Mouse (Mus musculus) layer of hippocampus, postnatal 14 days (tissue): ENCODE measurements around the gene Usp44. TPM values are rescaled to one million over a fixed set of nuclear protein-coding genes. Genes with fewer than 3 reads are reported as not detected.
"Not testable (repeated sequence)": the region's sequence is repeated elsewhere in the genome, so short reads cannot be mapped to it uniquely, and the experiment has no call there.

Source experiments
- DNase-seq, 2 experiments: peaks; one replicate each; pipeline ENCODE4 v3.0.0; 2021 to 2022; ENCODE audit warnings: low spot score in 2 of 2, mixed read lengths in 1 of 2
- long read RNA-seq, 2 experiments: library from polyadenylated mRNA; stranded (forward); transcript quantifications; one replicate each; pipeline ENCODE4 v2.0.0; 2021
- total RNA-seq, 2 experiments: library from RNA; stranded (reverse); gene quantifications; 2 replicates each; pipeline ENCODE4 v1.2.3; 2021

Usp44 gene
- total RNA-seq: not detected
- long read RNA-seq, experiment 1: 0 reads
- long read RNA-seq, experiment 2: 0 reads

DNA sequence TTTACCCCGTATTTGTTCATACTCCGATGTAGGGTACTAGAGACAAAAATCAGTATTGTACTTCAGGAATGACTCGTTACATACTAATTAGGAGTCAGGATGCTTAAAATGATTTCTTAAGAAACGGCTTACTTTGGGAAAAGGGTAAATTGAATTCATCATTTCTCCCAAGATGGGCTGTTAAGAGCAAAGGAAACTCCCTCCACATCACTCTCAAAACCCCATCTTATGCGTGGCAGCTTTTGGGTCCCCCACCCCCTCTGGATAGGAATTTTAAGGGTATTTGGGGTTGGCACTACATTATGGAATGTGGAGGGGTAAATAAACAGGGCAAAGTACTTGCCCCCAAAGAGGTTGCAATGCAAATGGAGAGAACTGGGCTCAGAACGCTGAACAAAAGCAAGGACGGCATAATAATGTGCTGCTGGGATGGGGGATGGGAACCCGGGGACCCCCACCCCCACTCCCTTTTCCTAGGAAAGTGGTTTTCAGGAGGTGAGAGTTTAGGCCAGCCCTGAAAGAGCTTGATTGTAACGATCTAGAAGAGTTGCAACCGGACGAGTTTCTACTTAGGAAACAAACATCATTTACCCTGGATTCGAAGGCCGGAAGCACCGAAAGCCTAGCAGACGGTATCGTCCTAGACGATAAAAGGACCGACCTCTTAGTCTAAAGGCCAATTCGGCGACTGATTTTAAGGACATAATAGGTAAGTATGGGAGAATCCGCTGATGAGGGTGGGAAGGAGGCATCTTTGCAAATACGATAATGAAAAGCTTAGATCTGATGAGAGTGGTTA lies at the start of gene Usp44:
Gene Usp44, plus strand, starts transcription at position 625 of the 799 bp plus-strand sequence.
- no peak for DNase-seq

GRCm38 (mm10) chr10:93783216-93784013 lies 47.9 kb upstream of the Usp44 start:
- DNase-seq: no peak

- no peak for DNase-seq
Observed at GRCm38 (mm10) chr10:93799711-93800362, 31.5 kb upstream of the Usp44 start.

GRCm38 (mm10) chr10:93800363-93800722 lies 31.0 kb upstream of the Usp44 start:
- no peak for DNase-seq

GRCm38 (mm10) chr10:93800895-93801294 lies 30.5 kb upstream of the Usp44 start:
- DNase-seq: peak; percentile 30 to 63

GRCm38 (mm10) chr10:93803199-93803598 lies 28.2 kb upstream of the Usp44 start:
- no peak for DNase-seq

- DNase-seq: not testable (repeated sequence)
Observed at GRCm38 (mm10) chr10:93809438-93809837, 21.9 kb upstream of the Usp44 start.

GRCm38 (mm10) chr10:93810590-93811185 lies 20.7 kb upstream of the Usp44 start:
- DNase-seq: no peak

GRCm38 (mm10) chr10:93812098-93812497 lies 19.3 kb upstream of the Usp44 start:
- DNase-seq: no peak

DNA sequence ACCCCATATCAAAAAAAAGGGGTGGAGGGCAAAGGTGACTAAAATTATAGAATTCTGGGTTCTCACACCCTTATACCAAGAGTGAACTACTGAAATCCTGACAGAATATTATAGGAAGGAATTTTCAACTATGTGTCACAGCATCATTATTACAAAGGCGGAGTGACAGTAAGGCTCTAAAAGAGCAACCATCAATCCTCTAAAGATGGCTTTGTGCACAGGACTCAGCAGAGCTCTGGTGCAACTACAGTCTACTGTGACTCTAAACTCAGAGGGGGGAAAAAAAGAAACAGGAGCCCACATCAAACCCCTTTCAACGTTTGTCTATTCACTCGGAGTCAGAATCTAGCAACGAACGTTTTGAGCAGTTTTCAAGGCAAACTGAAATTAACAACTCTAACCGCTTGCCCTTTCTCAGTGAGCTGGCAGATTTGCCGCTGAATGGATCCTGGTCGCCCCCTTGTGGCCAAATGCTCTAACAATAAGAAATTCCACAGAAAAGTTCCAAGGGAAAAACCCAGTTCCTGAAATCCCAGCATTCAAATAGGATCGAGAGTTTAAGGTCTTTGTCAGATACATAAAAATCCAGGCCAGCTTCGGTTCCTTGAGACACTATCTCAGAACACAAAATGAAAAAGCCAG lies 18.5 kb upstream of the Usp44 start:
- peak; percentile 81 to 87 for DNase-seq

DNA sequence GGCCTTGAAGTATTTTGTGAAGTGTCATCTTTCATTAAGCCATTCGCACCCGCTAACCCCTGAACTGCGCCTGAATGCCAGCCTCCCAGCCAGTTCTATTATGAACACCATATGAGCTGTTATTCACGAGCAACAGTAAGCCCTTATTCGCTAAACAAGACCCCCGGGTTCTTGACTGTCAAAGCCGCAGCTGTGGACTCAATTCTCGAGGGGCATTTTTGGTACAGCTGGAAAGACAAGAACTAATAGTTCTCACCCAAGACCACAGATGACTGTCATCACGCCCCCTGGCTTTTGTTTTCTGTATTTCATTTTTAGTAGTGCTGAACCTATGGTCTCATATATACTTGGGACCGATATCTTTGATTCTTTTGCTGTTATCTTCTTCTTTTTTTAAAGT lies 17.6 kb upstream of the Usp44 start:
- DNase-seq: peak in 1 of 2 experiments; percentile 18

DNA sequence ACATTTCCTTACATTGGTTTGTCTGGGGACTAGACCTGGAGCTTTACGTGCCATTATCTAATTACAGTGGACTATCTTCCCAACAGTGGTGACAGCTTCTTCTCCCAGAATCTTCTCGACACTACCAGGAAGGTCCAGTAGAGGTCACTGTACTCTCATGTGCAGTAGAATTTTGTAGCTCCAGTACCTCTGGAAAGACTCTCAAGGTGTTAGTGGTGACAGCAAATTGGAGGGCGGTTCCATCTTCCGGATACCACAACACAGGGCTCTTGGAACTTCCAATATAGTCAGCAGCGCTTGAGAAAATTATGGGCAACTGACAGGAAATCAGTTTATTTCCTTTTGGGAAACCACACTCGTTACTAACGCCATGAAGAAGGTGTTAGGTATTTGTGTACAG lies 12.7 kb upstream of the Usp44 start:
- DNase-seq: peak; percentile 52 to 55

DNA sequence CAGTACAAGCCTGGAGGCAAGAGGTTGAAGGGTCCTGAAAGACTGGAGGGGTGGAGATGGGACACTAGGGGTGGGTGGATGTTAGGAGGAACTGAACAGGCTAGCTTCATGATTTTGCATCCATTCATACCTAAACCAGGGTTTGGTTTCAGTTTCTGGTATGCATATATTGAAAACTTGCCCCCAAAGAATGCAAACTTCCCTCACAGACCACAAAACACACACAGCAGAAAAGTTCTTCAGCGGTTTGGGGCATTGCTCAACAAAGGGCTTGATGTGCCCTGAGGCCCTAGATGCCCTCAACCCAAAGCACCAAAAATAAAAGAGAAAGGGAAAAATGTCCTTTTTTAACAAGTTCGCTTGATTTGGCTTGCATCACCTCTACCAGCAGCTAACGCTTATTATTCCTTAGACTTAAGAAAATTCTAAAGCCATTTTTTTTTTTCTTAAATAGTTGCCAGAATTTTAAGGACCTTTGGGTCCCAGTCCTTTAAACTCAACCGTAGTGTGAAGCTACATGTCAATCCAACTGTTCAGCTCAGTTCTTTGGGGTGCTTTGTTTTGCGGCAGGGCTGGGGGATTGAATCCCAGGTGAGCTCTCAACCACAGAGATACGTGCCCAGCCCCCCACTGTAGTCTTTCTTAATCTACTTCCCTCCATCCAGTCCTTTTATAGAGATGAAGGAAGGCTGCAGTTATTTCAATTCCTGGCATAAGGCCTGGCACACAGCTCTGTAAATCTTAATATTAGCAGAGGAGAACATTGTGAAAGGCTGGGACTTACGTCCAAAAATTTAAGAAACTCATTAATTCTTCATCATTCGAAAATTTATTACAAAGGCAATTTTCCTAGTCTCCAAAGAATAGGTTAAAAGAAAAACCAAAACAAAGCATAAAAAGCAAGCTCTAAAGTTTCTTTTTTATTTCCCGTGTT lies 1.2 kb upstream of the Usp44 start:
- no peak for DNase-seq

DNA sequence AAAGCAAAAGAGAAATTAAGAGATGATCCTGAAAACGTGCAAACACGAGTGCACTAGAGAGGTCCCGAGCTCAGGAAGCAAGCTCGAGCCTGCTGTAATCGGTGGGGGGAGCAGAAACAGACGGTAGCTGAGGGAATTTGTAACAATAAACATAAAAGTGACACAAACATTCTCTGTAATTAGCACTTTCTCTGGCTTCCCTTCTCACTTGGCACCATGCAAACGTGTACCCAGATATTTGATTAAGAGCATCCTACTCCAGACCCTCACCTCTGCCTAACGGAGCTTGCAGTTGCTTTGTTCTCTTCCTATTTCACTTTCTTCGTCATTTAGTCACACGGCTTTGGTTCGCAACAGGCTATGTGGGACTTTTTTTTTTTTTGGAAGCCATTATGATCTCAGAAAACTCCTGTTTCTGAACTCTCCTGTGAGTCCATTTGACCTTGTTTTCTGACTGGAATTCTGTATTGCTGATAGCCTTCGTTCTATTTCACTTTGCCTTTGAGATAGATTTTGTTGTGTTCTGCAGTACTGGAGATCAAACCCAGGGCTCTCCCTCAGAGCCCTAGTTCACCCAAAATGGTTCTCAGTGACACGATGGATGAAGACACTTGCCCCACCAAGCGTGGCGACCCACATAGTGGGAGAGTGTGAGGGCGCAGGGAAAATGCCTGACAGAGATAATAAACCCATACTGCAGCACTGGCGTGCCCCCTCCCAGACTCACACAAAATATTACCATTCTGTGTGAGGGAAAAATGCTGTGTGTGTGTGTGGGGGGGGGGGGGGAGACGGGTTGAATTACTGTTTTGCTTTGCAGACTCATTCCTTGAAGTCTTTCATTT lies 597 bp downstream of the Usp44 start:
- no peak for DNase-seq

- DNase-seq: no peak
Observed at GRCm38 (mm10) chr10:93832811-93833210, 1.5 kb downstream of the Usp44 start.

GRCm38 (mm10) chr10:93833370-93833698 lies 2.0 kb downstream of the Usp44 start:
- DNase-seq: no peak

DNA sequence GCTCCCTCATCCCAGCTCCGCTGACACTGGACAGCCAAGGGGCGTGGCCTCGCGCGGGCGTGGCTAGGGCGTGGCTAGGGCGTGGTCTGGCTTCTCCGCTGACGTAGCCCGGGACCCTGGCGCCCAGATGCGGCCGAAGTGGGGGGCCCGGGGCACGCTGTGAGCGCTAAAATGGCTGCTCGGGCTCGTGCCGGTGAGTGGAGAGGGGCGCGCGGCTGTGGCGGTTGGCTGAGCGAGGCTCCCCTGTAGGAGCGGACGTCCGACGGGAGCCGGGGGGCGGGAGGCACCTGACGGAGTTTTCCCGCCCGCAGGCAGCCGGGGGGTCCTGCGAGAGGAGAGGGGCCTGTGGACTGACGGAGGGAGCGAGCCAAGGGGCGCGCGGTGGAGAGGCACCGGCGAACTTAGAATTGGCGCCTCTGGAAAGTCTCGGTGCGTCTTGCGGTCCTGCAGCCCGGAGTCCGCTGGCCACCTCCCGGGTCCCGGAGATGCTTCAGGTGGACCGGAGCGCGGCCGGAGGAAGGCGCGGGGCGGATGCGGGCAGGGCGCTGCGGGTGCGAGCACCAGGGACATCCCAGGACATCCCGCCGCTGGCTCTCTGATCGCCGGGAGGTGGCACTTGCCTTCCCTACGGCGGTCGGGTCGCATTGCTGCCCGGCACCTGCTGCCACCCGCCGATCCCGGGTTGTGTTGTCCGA lies 2.5 kb downstream of the Usp44 start:
- DNase-seq: no peak

DNA sequence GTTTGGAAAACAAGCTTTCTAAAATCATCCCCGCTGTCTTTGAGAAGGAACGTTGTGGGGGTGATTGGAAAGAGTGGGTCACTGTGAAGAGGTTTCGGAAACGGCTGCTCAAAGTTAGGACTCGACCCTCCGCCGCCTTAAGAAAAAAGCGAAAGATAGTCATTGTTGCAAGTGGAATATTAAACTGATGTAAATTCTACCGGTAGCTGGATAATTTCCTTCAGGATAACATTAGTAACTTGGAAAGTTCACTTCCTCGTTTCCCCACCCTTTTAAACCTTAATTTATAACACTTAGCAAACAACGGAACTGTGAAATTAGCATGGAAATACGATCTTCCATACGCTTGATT lies 3.0 kb downstream of the Usp44 start:
- no peak for DNase-seq
